Mouse (Mus musculus) MEL (cell line): ENCODE data around the gene Dlgap3. TPM values are rescaled to one million over a fixed set of nuclear protein-coding genes. Genes with fewer than 3 reads are reported as not detected.

Experiments used
- DNase-seq: peaks from one replicate; pipeline ENCODE4 v3.0.0; 2011; ENCODE audit warnings: low read depth, low spot score
- H3K27ac ChIP-seq: 2 replicates; pipeline ENCODE4 v1.5.1; 2012; ENCODE audit warnings: low read depth, mild to moderate bottlenecking, control low read depth, low read length, moderate library complexity; ENCODE audit not compliant: control insufficient read depth
- H3K27me3 ChIP-seq, 2 experiments: fragments of 150-350 bp in 1 of 2; sonication (generic) in 1 of 2; 2 replicates each; pipeline ENCODE4 v1.6.1; 2012; ENCODE audit warnings: low read length in 2 of 2, mild to moderate bottlenecking in 2 of 2, improper control_type of control experiment in 1 of 2, moderate library complexity in 1 of 2; ENCODE audit not compliant: insufficient read depth in 2 of 2, control insufficient read depth in 1 of 2
- H3K36me3 ChIP-seq, 2 experiments: 2 replicates each; pipeline ENCODE4 v1.6.1; 2012 to 2014; ENCODE audit warnings: low read length in 2 of 2, improper control_type of control experiment in 1 of 2, inconsistent platforms in 1 of 2, mild to moderate bottlenecking in 1 of 2; ENCODE audit not compliant: insufficient read depth in 2 of 2, control insufficient read depth in 1 of 2
- H3K4me1 ChIP-seq, 2 experiments: fragments of 150-350 bp in 1 of 2; sonication (generic) in 1 of 2; 2 replicates each; pipeline ENCODE4 v1.6.1; 2012; ENCODE audit warnings: low read length in 2 of 2, improper control_type of control experiment in 1 of 2, mild to moderate bottlenecking in 1 of 2; ENCODE audit not compliant: insufficient read depth in 2 of 2, control insufficient read depth in 1 of 2
- H3K4me3 ChIP-seq, 2 experiments: fragments of 150-350 bp in 1 of 2; sonication (generic) in 1 of 2; 2 replicates each; pipeline ENCODE4 v1.5.1; 2012; ENCODE audit warnings: low read depth in 2 of 2, low read length in 2 of 2, mild to moderate bottlenecking in 2 of 2, moderate library complexity in 2 of 2, control low read depth in 1 of 2, improper control_type of control experiment in 1 of 2; ENCODE audit not compliant: control insufficient read depth in 1 of 2, insufficient read depth in 1 of 2
- H3K79me2 ChIP-seq: 2 replicates; pipeline ENCODE4 v1.6.1; 2012; ENCODE audit warnings: mild to moderate bottlenecking, low read length, moderate library complexity; ENCODE audit not compliant: control insufficient read depth, poor library complexity, insufficient read depth
- H3K9ac ChIP-seq: 2 replicates; pipeline ENCODE4 v1.6.1; 2012; ENCODE audit warnings: low read depth, mild to moderate bottlenecking, control low read depth, low read length, moderate library complexity; ENCODE audit not compliant: control insufficient read depth, poor library complexity, severe bottlenecking
- H3K9me3 ChIP-seq: fragments of 150-350 bp; sonication (generic); replicated peaks from 2 replicates; pipeline ENCODE4 v1.6.1; 2012; ENCODE audit warnings: mild to moderate bottlenecking, low read length, improper control_type of control experiment, moderate library complexity; ENCODE audit not compliant: insufficient read depth
- BHLHE40 ChIP-seq: IDR thresholded peaks from 2 replicates; pipeline ENCODE4 v1.6.1; 2012; ENCODE audit warnings: low read depth, mild to moderate bottlenecking, inconsistent platforms, low read length, improper control_type of control experiment, borderline replicate concordance
- CHD2 ChIP-seq: IDR thresholded peaks from 2 replicates; pipeline ENCODE4 v1.6.1; 2011; ENCODE audit warnings: low read length, improper control_type of control experiment
- EP300 ChIP-seq, 2 experiments: IDR thresholded peaks; 2 replicates each; pipeline ENCODE4 v1.6.1; 2011; ENCODE audit warnings: improper control_type of control experiment in 2 of 2, low read length in 2 of 2, low read depth in 1 of 2, mild to moderate bottlenecking in 1 of 2
- HCFC1 ChIP-seq: IDR thresholded peaks from 2 replicates; pipeline ENCODE4 v1.6.1; 2012; ENCODE audit warnings: low read depth, mild to moderate bottlenecking, inconsistent platforms, low read length, improper control_type of control experiment, moderate library complexity
- JUND ChIP-seq: IDR thresholded peaks from 2 replicates; pipeline ENCODE4 v1.6.1; 2011; ENCODE audit warnings: low read depth, mild to moderate bottlenecking, improper control_type of control experiment, low read length
- MAFK ChIP-seq: IDR thresholded peaks from 2 replicates; pipeline ENCODE4 v1.6.1; 2011; ENCODE audit warnings: low read depth, mild to moderate bottlenecking, low read length, improper control_type of control experiment, borderline replicate concordance
- MAZ ChIP-seq: IDR thresholded peaks from 2 replicates; pipeline ENCODE4 v1.6.1; 2012; ENCODE audit warnings: low read depth, mild to moderate bottlenecking, inconsistent platforms, low read length, improper control_type of control experiment
- MXI1 ChIP-seq: IDR thresholded peaks from 2 replicates; pipeline ENCODE4 v1.6.1; 2011; ENCODE audit warnings: mild to moderate bottlenecking, low read depth, low read length, improper control_type of control experiment
- MYB ChIP-seq: IDR thresholded peaks from 2 replicates; pipeline ENCODE4 v1.6.1; 2011; ENCODE audit warnings: mild to moderate bottlenecking, low read depth, low read length, improper control_type of control experiment
- MYC ChIP-seq: IDR thresholded peaks from 2 replicates; pipeline ENCODE4 v1.6.1; 2011; ENCODE audit warnings: low read depth, mild to moderate bottlenecking, low read length, improper control_type of control experiment, moderate library complexity
- NELFE ChIP-seq: IDR thresholded peaks from 2 replicates; pipeline ENCODE4 v1.6.1; 2011; ENCODE audit warnings: low read depth, low read length, improper control_type of control experiment
- POLR2AphosphoS2 ChIP-seq: IDR thresholded peaks from 2 replicates; pipeline ENCODE4 v1.6.1; 2011; ENCODE audit warnings: low read length, improper control_type of control experiment
- POLR2AphosphoS5 ChIP-seq: IDR thresholded peaks from 2 replicates; pipeline ENCODE4 v1.6.1; 2012; ENCODE audit warnings: low read depth, borderline replicate concordance, mild to moderate bottlenecking, inconsistent platforms, low read length, moderate library complexity, mixed read lengths
- RCOR1 ChIP-seq: IDR thresholded peaks from 2 replicates; pipeline ENCODE4 v1.6.1; 2012; ENCODE audit warnings: low read depth, mild to moderate bottlenecking, inconsistent platforms, low read length, improper control_type of control experiment
- SIN3A ChIP-seq: IDR thresholded peaks from 2 replicates; pipeline ENCODE4 v1.6.1; 2012; ENCODE audit warnings: low read length, improper control_type of control experiment, inconsistent platforms
- USF1 ChIP-seq: IDR thresholded peaks from 2 replicates; pipeline ENCODE4 v1.6.1; 2014; ENCODE audit warnings: low read depth, mild to moderate bottlenecking, inconsistent platforms, low read length, improper control_type of control experiment, moderate library complexity
- USF2 ChIP-seq, 2 experiments: IDR thresholded peaks; 2 replicates each; pipeline ENCODE4 v1.6.1; 2011 to 2012; ENCODE audit warnings: improper control_type of control experiment in 2 of 2, low read length in 2 of 2, borderline replicate concordance in 1 of 2, inconsistent platforms in 1 of 2, low read depth in 1 of 2, mild to moderate bottlenecking in 1 of 2; ENCODE audit not compliant: insufficient read depth in 1 of 2
- ZC3H11A ChIP-seq: IDR thresholded peaks from 2 replicates; pipeline ENCODE4 v1.6.1; 2012; ENCODE audit warnings: low read depth, mild to moderate bottlenecking, inconsistent platforms, low read length, improper control_type of control experiment
- ZKSCAN1 ChIP-seq: IDR thresholded peaks from 2 replicates; pipeline ENCODE4 v1.6.1; 2012; ENCODE audit warnings: low read depth, mild to moderate bottlenecking, inconsistent platforms, low read length, improper control_type of control experiment, moderate library complexity
- ZNF384 ChIP-seq: IDR thresholded peaks from 2 replicates; pipeline ENCODE4 v1.6.1; 2012; ENCODE audit warnings: low read depth, mild to moderate bottlenecking, inconsistent platforms, low read length, improper control_type of control experiment
- polyA plus RNA-seq, 2 experiments: library from polyadenylated mRNA; stranded (reverse) in 1 of 2; unstranded in 1 of 2; fragments of >175 nt in 1 of 2; fragments of >200 nt in 1 of 2; gene quantifications; 2 replicates each; pipeline versions ENCODE4 v1.2.1 to v1.2.4; 2012; ENCODE audit warnings: low replicate concordance in 2 of 2, low read depth in 1 of 2; ENCODE audit not compliant: insufficient read length in 2 of 2, insufficient read depth in 1 of 2, missing spikeins in 1 of 2
- total RNA-seq: library from RNA; depleted of rRNA; stranded (reverse); fragments of 300-350 nt; gene quantifications from 2 replicates; pipeline ENCODE4 v1.2.3, GENCODE M21; 2012

Gene Dlgap3
- total and polyA plus RNA-seq, 3 experiments, result not detected

DNA sequence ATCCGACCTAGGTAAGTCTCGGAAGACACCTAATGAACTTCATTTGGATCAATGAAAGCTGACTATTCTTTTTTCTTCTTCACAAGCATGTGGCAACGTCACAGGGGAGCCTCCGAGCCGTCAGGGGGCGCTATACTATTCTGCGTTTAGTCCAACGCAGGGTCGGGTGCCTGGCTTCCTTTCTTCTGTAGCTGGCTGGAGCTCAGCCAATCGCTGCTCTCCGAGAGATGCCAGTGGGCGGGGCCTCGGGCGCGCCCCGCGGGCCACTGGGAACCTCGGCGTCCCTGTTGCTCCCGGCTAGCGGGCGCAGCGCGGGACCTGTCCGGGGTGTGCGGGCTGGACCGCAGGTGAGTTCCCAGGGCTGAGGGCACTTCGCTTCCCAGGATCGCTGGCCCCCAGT lies 74.5 kb downstream of the Dlgap3 start, which contains the start of gene Smim12 (continued):
- no peak for TF ChIP-seq USF2 (IDR thresholded peaks at IDR 0.05; ENCODE audit: borderline replicate concordance in 1 of 2, insufficient read depth in 1 of 2, low read depth in 1 of 2, low read length in 2 of 2)
- TF ChIP-seq RCOR1, result no peak
- TF ChIP-seq MAFK, result no peak
- TF ChIP-seq ZNF384, result peak; percentile 50
- TF ChIP-seq, all 39 proteins: peak for 18

GRCm38 (mm10) chr4:127243953-127244352 lies 74.9 kb downstream of the Dlgap3 start:
- peak; percentile 56 for DNase-seq
- peaks cover 0 to 10% of the 10 kb centered on the region in 2 experiments; a peak in 2 of 4 replicates for H3K36me3 ChIP-seq
- H3K9me3 ChIP-seq, result no peaks in the 10 kb centered on the region
- peaks cover 10% of the 10 kb centered on the region for H3K79me2 ChIP-seq
- H3K27ac ChIP-seq, result 0 out of 2 replicates have a peak overlapping the region, but pooled peaks have one; percentile 5
- H3K27me3 ChIP-seq, result no peaks in the 10 kb centered on the region
- H3K4me3 ChIP-seq, result peak overlapping the region; percentile 77 to 95
- no peak for TF ChIP-seq ZC3H11A
- no peak for TF ChIP-seq CHD2
- TF ChIP-seq MXI1, result no peak
- TF ChIP-seq NELFE, result no peak
- TF ChIP-seq MYC, result no peak
- no peak for TF ChIP-seq BHLHE40
- TF ChIP-seq POLR2AphosphoS2, result no peak
- no peak for TF ChIP-seq USF1
- no peak for TF ChIP-seq ZKSCAN1
- TF ChIP-seq HCFC1, result no peak
- no peak for TF ChIP-seq JUND
- no peak for TF ChIP-seq MYB
- TF ChIP-seq MAZ, result no peak
- no peak for TF ChIP-seq EP300 (IDR thresholded peaks at IDR 0.05; ENCODE audit: low read depth in 1 of 2, low read length in 2 of 2)
- no peak; the same call in 1 of the 2 replicates for TF ChIP-seq SIN3A
- no peak for TF ChIP-seq RCOR1
- no peak for TF ChIP-seq POLR2AphosphoS5
- H3K9ac ChIP-seq, result peak overlapping the region; percentile 77
- H3K4me1 ChIP-seq, result peaks cover 3 to 10% of the 10 kb centered on the region in 2 experiments; a peak in 3 of 4 replicates
